Mouse (Mus musculus): ENCODE data around the gene Cela3a. TPM values are rescaled to one million over a fixed set of nuclear protein-coding genes. Genes with fewer than 3 reads are reported as not detected.

Cela3a gene
- not detected in 2 replicates for total RNA-seq (2014; rRNA removed)
- not detected in 2 replicates for polyA plus RNA-seq (2015; fragmentation: Nextera tagmentation; extraction: Ambion mirVana)

GRCm38 (mm10) chr4:137409691-137410090 is at the start of gene Cela3a:
Cela3a (minus strand) TSS chr4:137409791.
- Histone ChIP-seq H3K9ac (no peak within 1 kb of the TSS), H3K9me3 (ENCODE audit: low read length) (no peaks in the 10 kb centered on the region), H3K36me3 (ENCODE audit: insufficient read depth) (no peaks in the 10 kb centered on the region), H3K27me3 (ENCODE audit: insufficient read depth, low read length) (no peaks in the 10 kb centered on the region), H3K4me2 (ENCODE audit: low read depth) (no peak within 1 kb of the TSS), H3K27ac (ENCODE audit: low read depth, low read length) (no peak within 1 kb of the TSS), H3K4me1 (ENCODE audit: insufficient read depth) (no peaks in the 10 kb centered on the region), H3K4me3 (ENCODE audit: low read depth, low read length) (no peak within 1 kb of the TSS)
- WGBS: 91% methylated on average over 5 of the region's 5 CpGs
- DNase-seq (no peak), ATAC-seq (no peak)
- TF ChIP-seq CTCF (IDR thresholded peaks at IDR 0.05; ENCODE audit: low read depth): no peak

GRCm38 (mm10) chr4:137458861-137459260 is 49.3 kb upstream of the Cela3a start:
- no peak overlapping the region for H3K4me2 ChIP-seq (ENCODE audit: low read depth)
- DNase-seq: no peak
- no peaks in the 10 kb centered on the region for H3K36me3 ChIP-seq (ENCODE audit: insufficient read depth)
- H3K9ac ChIP-seq: no peak overlapping the region
- H3K4me1 ChIP-seq (ENCODE audit: insufficient read depth): no peaks in the 10 kb centered on the region
- no peaks in the 10 kb centered on the region for H3K9me3 ChIP-seq (ENCODE audit: low read length)
- H3K27ac ChIP-seq (ENCODE audit: low read depth, low read length): no peak overlapping the region
- ATAC-seq: no peak
- no peaks in the 10 kb centered on the region for H3K27me3 ChIP-seq (ENCODE audit: insufficient read depth, low read length)
- TF ChIP-seq CTCF (IDR thresholded peaks at IDR 0.05; ENCODE audit: low read depth): no peak
- H3K4me3 ChIP-seq (ENCODE audit: low read depth, low read length): no peak overlapping the region
- 81% methylated on average over 5 of the region's 5 CpGs for whole genome bisulfite sequencing

- ATAC-seq (no peak), DNase-seq (no peak)
- no peak overlapping the region for H3K27ac ChIP-seq (ENCODE audit: low read depth, low read length)
- WGBS: 84% methylated on average over 9 of the region's 9 CpGs
- no peak overlapping the region for H3K4me3 ChIP-seq (ENCODE audit: low read depth, low read length)
- H3K9ac ChIP-seq: no peak overlapping the region
- H3K36me3 ChIP-seq (ENCODE audit: insufficient read depth): no peaks in the 10 kb centered on the region
- no peaks in the 10 kb centered on the region for H3K4me1 ChIP-seq (ENCODE audit: insufficient read depth)
- no peaks in the 10 kb centered on the region for H3K27me3 ChIP-seq (ENCODE audit: insufficient read depth, low read length)
- no peak for TF ChIP-seq CTCF (IDR thresholded peaks at IDR 0.05; ENCODE audit: low read depth)
- no peak overlapping the region for H3K4me2 ChIP-seq (ENCODE audit: low read depth)
- H3K9me3 ChIP-seq (ENCODE audit: low read length): no peaks in the 10 kb centered on the region
Observed at GRCm38 (mm10) chr4:137458310-137458709, 48.7 kb upstream of the Cela3a start.

GRCm38 (mm10) chr4:137457292-137457691 is 47.7 kb upstream of the Cela3a start:
- no peak for TF ChIP-seq CTCF (IDR thresholded peaks at IDR 0.05; ENCODE audit: low read depth)
- no peak for ATAC-seq

GRCm38 (mm10) chr4:137456581-137456980 is 47.0 kb upstream of the Cela3a start:
- no peak overlapping the region for H3K4me3 ChIP-seq (ENCODE audit: low read depth, low read length)
- no peak overlapping the region for H3K4me2 ChIP-seq (ENCODE audit: low read depth)
- 83% methylated on average over 12 of the region's 12 CpGs for WGBS
- H3K27me3 ChIP-seq (ENCODE audit: insufficient read depth, low read length): no peaks in the 10 kb centered on the region
- H3K9me3 ChIP-seq (ENCODE audit: low read length): no peaks in the 10 kb centered on the region
- H3K4me1 ChIP-seq (ENCODE audit: insufficient read depth): no peaks in the 10 kb centered on the region
- H3K27ac ChIP-seq (ENCODE audit: low read depth, low read length): no peak overlapping the region
- TF ChIP-seq CTCF (IDR thresholded peaks at IDR 0.05; ENCODE audit: low read depth): no peak
- H3K9ac ChIP-seq: no peak overlapping the region
- DNase-seq: no peak
- no peak for ATAC-seq
- H3K36me3 ChIP-seq (ENCODE audit: insufficient read depth): no peaks in the 10 kb centered on the region

More at GRCm38 (mm10) chr4:137457292-137457691, 47.7 kb upstream of the Cela3a start:
- H3K9me3 ChIP-seq (ENCODE audit: low read length): no peaks in the 10 kb centered on the region
- no peak for DNase-seq
- H3K27ac ChIP-seq (ENCODE audit: low read depth, low read length): no peak overlapping the region
- H3K27me3 ChIP-seq (ENCODE audit: insufficient read depth, low read length): no peaks in the 10 kb centered on the region
- no peaks in the 10 kb centered on the region for H3K4me1 ChIP-seq (ENCODE audit: insufficient read depth)
- H3K4me3 ChIP-seq (ENCODE audit: low read depth, low read length): no peak overlapping the region
- no peaks in the 10 kb centered on the region for H3K36me3 ChIP-seq (ENCODE audit: insufficient read depth)
- no peak overlapping the region for H3K9ac ChIP-seq
- WGBS: 79% methylated on average over 4 of the region's 4 CpGs
- H3K4me2 ChIP-seq (ENCODE audit: low read depth): no peak overlapping the region

GRCm38 (mm10) chr4:137454582-137454981 is 45.0 kb upstream of the Cela3a start:
- H3K4me2 ChIP-seq (ENCODE audit: low read depth): no peak overlapping the region
- no peak overlapping the region for H3K9ac ChIP-seq
- 93% methylated on average over 14 of the region's 14 CpGs for WGBS
- ATAC-seq (no peak), DNase-seq (no peak)
- H3K27ac ChIP-seq (ENCODE audit: low read depth, low read length): no peak overlapping the region
- H3K9me3 ChIP-seq (ENCODE audit: low read length): no peaks in the 10 kb centered on the region
- no peaks in the 10 kb centered on the region for H3K36me3 ChIP-seq (ENCODE audit: insufficient read depth)
- TF ChIP-seq CTCF (IDR thresholded peaks at IDR 0.05; ENCODE audit: low read depth): no peak
- H3K4me1 ChIP-seq (ENCODE audit: insufficient read depth): no peaks in the 10 kb centered on the region
- no peaks in the 10 kb centered on the region for H3K27me3 ChIP-seq (ENCODE audit: insufficient read depth, low read length)
- no peak overlapping the region for H3K4me3 ChIP-seq (ENCODE audit: low read depth, low read length)

GRCm38 (mm10) chr4:137453234-137453767 is 43.7 kb upstream of the Cela3a start, which contains the start of gene 1700013G24Rik:
1700013G24Rik (plus strand) TSS chr4:137453284.
- no peaks in the 10 kb centered on the region for H3K36me3 ChIP-seq (ENCODE audit: insufficient read depth)
- 83% methylated on average over 8 of the region's 8 CpGs for WGBS

More at GRCm38 (mm10) chr4:137453234-137453767, 43.7 kb upstream of the Cela3a start, which contains the start of gene 1700013G24Rik:
- Histone ChIP-seq H3K27ac (ENCODE audit: low read depth, low read length) (no peak within 1 kb of the TSS), H3K4me3 (ENCODE audit: low read depth, low read length) (no peak within 1 kb of the TSS), H3K27me3 (ENCODE audit: insufficient read depth, low read length) (no peaks in the 10 kb centered on the region), H3K9me3 (ENCODE audit: low read length) (no peaks in the 10 kb centered on the region), H3K4me2 (ENCODE audit: low read depth) (no peak within 1 kb of the TSS), H3K4me1 (ENCODE audit: insufficient read depth) (no peaks in the 10 kb centered on the region), H3K9ac (no peak within 1 kb of the TSS)
- no peak for TF ChIP-seq CTCF (IDR thresholded peaks at IDR 0.05; ENCODE audit: low read depth)
- ATAC-seq: no peak
- DNase-seq: no peak
